Mouse (Mus musculus) lung, adult 2 months (tissue): ENCODE measurements around the gene Gal3st2c. TPM values are rescaled to one million over a fixed set of nuclear protein-coding genes. Genes with fewer than 3 reads are reported as not detected.
"Not testable (repeated sequence)": the region's sequence is repeated elsewhere in the genome, so short reads cannot be mapped to it uniquely, and the experiment has no call there.

ENCODE experiments used
- DNase-seq: peaks from one replicate; pipeline ENCODE4 v3.0.0; 2022
- H3K4me1 ChIP-seq: fragments of 200-500 bp; 2 replicates; pipeline ENCODE4 v1.6.1; 2011; ENCODE audit warnings: low read length; ENCODE audit not compliant: control insufficient read depth, insufficient read depth
- H3K4me3 ChIP-seq: fragments of 200-500 bp; replicated peaks from 2 replicates; pipeline ENCODE3; 2011; ENCODE audit warnings: low read depth, mild to moderate bottlenecking, control low read depth, low read length; ENCODE audit errors: extremely low read depth
- CTCF ChIP-seq: fragments of 200-500 bp; IDR thresholded peaks from 2 replicates; pipeline ENCODE4 v1.5.1; 2011; ENCODE audit warnings: mild to moderate bottlenecking, low read length, control low read depth; ENCODE audit not compliant: insufficient read depth
- POLR2A ChIP-seq: fragments of 200-500 bp; IDR thresholded peaks from 2 replicates; pipeline ENCODE4 v1.6.1; 2011; ENCODE audit warnings: low read depth, mild to moderate bottlenecking, control low read depth, low read length, borderline replicate concordance; ENCODE audit errors: extremely low read depth
- WGBS: fragments of 180-500 bp; shearing (Covaris S2); methylation state at CpG from one replicate; pipeline ENCODE4 v1.1.7; 2018; 5-methylcytosine and 5-hydroxymethylcytosine counted together
- polyA plus RNA-seq: library from polyadenylated mRNA; depleted of rRNA; stranded (reverse); fragments of >200 nt; gene quantifications from 2 replicates; pipeline ENCODE4 v1.2.3, GENCODE M21; 2012

Gene Gal3st2c
- polyA plus RNA-seq, 1 experiment: not detected

GRCm38 (mm10) chr1:94001023-94001422 is 10.7 kb downstream of the Gal3st2c start:
- H3K4me1 ChIP-seq: no peaks in the 10 kb centered on the region
- no peak for DNase-seq
- TF ChIP-seq CTCF: no peak
- no peak for TF ChIP-seq POLR2A
- 71% methylated on average over 2 of the region's 2 CpGs for WGBS
- H3K4me3 ChIP-seq: no peak overlapping the region

GRCm38 (mm10) chr1:94005954-94006506 is 15.7 kb downstream of the Gal3st2c start:
- H3K4me1 ChIP-seq, H3K4me3 ChIP-seq, DNase-seq: not testable (repeated sequence)
- 52% methylated on average over 2 of the region's 2 CpGs for WGBS

GRCm38 (mm10) chr1:94008826-94009225 is 18.5 kb downstream of the Gal3st2c start:
- H3K4me3 ChIP-seq, H3K4me1 ChIP-seq, DNase-seq: not testable (repeated sequence)
- 84% methylated on average over 16 of the region's 19 CpGs for WGBS

- 56% methylated on average over 3 of the region's 3 CpGs for WGBS
- TF ChIP-seq CTCF: no peak
- TF ChIP-seq POLR2A: no peak
- DNase-seq: no peak
- no peak overlapping the region for H3K4me3 ChIP-seq
- no peaks in the 10 kb centered on the region for H3K4me1 ChIP-seq
Measured at GRCm38 (mm10) chr1:94011643-94012042, 21.3 kb downstream of the Gal3st2c start.

GRCm38 (mm10) chr1:94020151-94020550 is 29.8 kb downstream of the Gal3st2c start, which contains the start of gene Neu4:
Neu4 (plus strand) TSS chr1:94020451.
- Histone ChIP-seq H3K4me3 (no peak within 1 kb of the TSS), H3K4me1 (no peaks in the 10 kb centered on the region)
- DNase-seq: no peak
- TF ChIP-seq CTCF (no peak), POLR2A (no peak)
- WGBS: 83% methylated on average over 6 of the region's 6 CpGs

- no peak for DNase-seq
- Histone ChIP-seq H3K4me3 (no peak overlapping the region), H3K4me1 (no peaks in the 10 kb centered on the region)
- TF ChIP-seq CTCF: no peak
- TF ChIP-seq POLR2A: no peak
- WGBS: 69% methylated on average over 12 of the region's 12 CpGs
Measured at GRCm38 (mm10) chr1:94027506-94028108, 37.3 kb downstream of the Gal3st2c start.

GRCm38 (mm10) chr1:94028741-94029140 is 38.4 kb downstream of the Gal3st2c start:
- 83% methylated on average over 2 of the region's 2 CpGs for WGBS
- TF ChIP-seq POLR2A: no peak
- TF ChIP-seq CTCF: no peak
- no peak for DNase-seq
- Histone ChIP-seq H3K4me1 (no peaks in the 10 kb centered on the region), H3K4me3 (no peak overlapping the region)

GRCm38 (mm10) chr1:94033075-94033602 is 42.8 kb downstream of the Gal3st2c start:
- DNase-seq: no peak
- WGBS: 94% methylated on average over 2 of the region's 2 CpGs
- Histone ChIP-seq H3K4me3 (no peak overlapping the region), H3K4me1 (peaks cover 5% of the 10 kb centered on the region; the same call in 1 of the 2 replicates)
- TF ChIP-seq POLR2A: no peak
- TF ChIP-seq CTCF: no peak

GRCm38 (mm10) chr1:94034984-94035743 is 44.9 kb downstream of the Gal3st2c start:
- peak; percentile 69 for DNase-seq
- Histone ChIP-seq H3K4me1 (peaks cover 5% of the 10 kb centered on the region; the same call in 1 of the 2 replicates), H3K4me3 (peak overlapping the region; percentile 54)
- peak; percentile 96 for TF ChIP-seq CTCF
- TF ChIP-seq POLR2A: no peak
- 2% methylated on average over 25 of the region's 25 CpGs for WGBS
